In genomic region chr15:79755977-79756625, GRCm38 (mm10) we compare ENCODE assay signal across 12 mouse cellular contexts. TPM values are rescaled to one million over a fixed set of nuclear protein-coding genes. Genes with fewer than 3 reads are reported as not detected.
DNase-seq lines count a peak whose midpoint lies in the region; ATAC-seq and TF ChIP-seq lines count a peak whose summit lies in the region.
"Had no signal": no experiment of that assay in that cellular context is flagged by ENCODE, and none has a peak within 500 bp of the region (broad histone marks: within the 10 kb centered on the region; RNA-seq: fewer than 3 reads in every experiment).

No protein-coding gene starts in this region.

- no peaks in the 10 kb centered on the region for H3K27me3 ChIP-seq in midbrain, embryonic 12.5 days
- H3K27me3 ChIP-seq in midbrain, embryonic 15.5 days (replicated peaks) = no peaks in the 10 kb centered on the region
- H3K27me3 ChIP-seq in embryonic facial prominence, embryonic 15.5 days = no peaks in the 10 kb centered on the region
- H3K27me3 ChIP-seq: intestine, embryonic 15.5 days; liver, embryonic 15.5 days; neural tube, embryonic 15.5 days had no signal

- TF ChIP-seq POLR2A in olfactory bulb, adult 2 months (IDR thresholded peaks at IDR 0.05; ENCODE audit: insufficient read depth, low read depth, low read length) = no peak

- no peak for TF ChIP-seq CTCF in layer of hippocampus, adult 2 months (conservative IDR thresholded peaks at IDR 0.05)
- no peak for TF ChIP-seq CTCF in olfactory bulb, adult 2 months (IDR thresholded peaks at IDR 0.05; ENCODE audit: insufficient read depth, low read depth, low read length)

- DNase-seq in layer of hippocampus, adult 2 months (ENCODE audit: low spot score in 2 of 2) = peak in 1 of 2 experiments; percentile 55
- no peak for DNase-seq in layer of hippocampus, adult 8-10 months (ENCODE audit: low spot score in 2 of 2)
- DNase-seq in layer of hippocampus, postnatal 25 days (ENCODE audit: extremely low spot score in 1 of 2, low spot score in 1 of 2) = no peak

- H3K9me3 ChIP-seq in midbrain, embryonic 12.5 days = no peaks in the 10 kb centered on the region
- H3K9me3 ChIP-seq in midbrain, embryonic 15.5 days = no peaks in the 10 kb centered on the region
- no peaks in the 10 kb centered on the region for H3K9me3 ChIP-seq in embryonic facial prominence, embryonic 15.5 days (replicated peaks)
- H3K9me3 ChIP-seq: intestine, embryonic 15.5 days; liver, embryonic 15.5 days; neural tube, embryonic 15.5 days had no signal

- no peak overlapping the region for H3K4me3 ChIP-seq in layer of hippocampus, adult 2 months
- H3K4me3 ChIP-seq in midbrain, embryonic 12.5 days = no peak overlapping the region
- no peak overlapping the region for H3K4me3 ChIP-seq in midbrain, embryonic 15.5 days
- H3K4me3 ChIP-seq in embryonic facial prominence, embryonic 15.5 days (replicated peaks) = no peak overlapping the region
- no peak overlapping the region for H3K4me3 ChIP-seq in olfactory bulb, adult 2 months (ENCODE audit: insufficient read depth, low read depth, low read length)
- H3K4me3 ChIP-seq: intestine, embryonic 15.5 days; liver, embryonic 15.5 days; neural tube, embryonic 15.5 days had no signal

- peaks cover 12% of the 10 kb centered on the region for H3K4me1 ChIP-seq in midbrain, embryonic 12.5 days
- peaks cover 3% of the 10 kb centered on the region; the same call in 1 of the 2 replicates for H3K4me1 ChIP-seq in midbrain, embryonic 15.5 days
- peaks cover 25% of the 10 kb centered on the region; the same call in 1 of the 2 replicates for H3K4me1 ChIP-seq in embryonic facial prominence, embryonic 15.5 days
- H3K4me1 ChIP-seq in olfactory bulb, adult 2 months (ENCODE audit: control insufficient read depth, insufficient read depth, low read length) = peaks cover 35% of the 10 kb centered on the region
- H3K4me1 ChIP-seq: intestine, embryonic 15.5 days had no signal

- H3K9ac ChIP-seq in midbrain, embryonic 12.5 days (replicated peaks) = no peak overlapping the region
- H3K9ac ChIP-seq in midbrain, embryonic 15.5 days = no peak overlapping the region
- H3K9ac ChIP-seq in embryonic facial prominence, embryonic 15.5 days = no peak overlapping the region
- H3K9ac ChIP-seq: intestine, embryonic 15.5 days; liver, embryonic 15.5 days; neural tube, embryonic 15.5 days had no signal

- no peak for ATAC-seq in midbrain, embryonic 12.5 days (ENCODE audit: low FRiP score, low read depth)
- ATAC-seq in midbrain, embryonic 15.5 days (replicated peaks) = no peak
- ATAC-seq in embryonic facial prominence, embryonic 15.5 days (ENCODE audit: insufficient number of reproducible peaks, low FRiP score, low TSS enrichment, low read depth) = 0 out of 2 replicates have a peak, but pooled peaks have one; percentile 32
- no peak for ATAC-seq in CD4-positive, CD25-positive, alpha-beta regulatory T cell, adult 4 months
- ATAC-seq: intestine, embryonic 15.5 days had no signal

- WGBS in midbrain, embryonic 12.5 days = 75% methylated on average over 8 of the region's 8 CpGs
- WGBS in midbrain, embryonic 15.5 days = 62% methylated on average over 8 of the region's 8 CpGs
- WGBS in embryonic facial prominence, embryonic 15.5 days = 51% methylated on average over 8 of the region's 8 CpGs
- WGBS in olfactory bulb, adult 2 months = 64% methylated on average over 8 of the region's 8 CpGs

- H3K4me2 ChIP-seq in midbrain, embryonic 12.5 days (replicated peaks) = no peak overlapping the region
- H3K4me2 ChIP-seq in midbrain, embryonic 15.5 days = no peak overlapping the region
- no peak overlapping the region for H3K4me2 ChIP-seq in embryonic facial prominence, embryonic 15.5 days (replicated peaks)
- H3K4me2 ChIP-seq: heart, embryonic 11.5 days; intestine, embryonic 15.5 days; liver, embryonic 15.5 days; neural tube, embryonic 15.5 days had no signal

- H3K36me3 ChIP-seq in midbrain, embryonic 12.5 days = peaks cover 6% of the 10 kb centered on the region; the same call in 1 of the 2 replicates
- no peaks in the 10 kb centered on the region for H3K36me3 ChIP-seq in midbrain, embryonic 15.5 days (replicated peaks)
- H3K36me3 ChIP-seq in embryonic facial prominence, embryonic 15.5 days = no peaks in the 10 kb centered on the region
- H3K36me3 ChIP-seq: intestine, embryonic 15.5 days; liver, embryonic 15.5 days had no signal

- peak overlapping the region; percentile 71 for H3K27ac ChIP-seq in layer of hippocampus, adult 2 months
- peak overlapping the region; percentile 49; the same call in 1 of the 2 replicates for H3K27ac ChIP-seq in midbrain, embryonic 12.5 days (replicated peaks)
- no peak overlapping the region for H3K27ac ChIP-seq in midbrain, embryonic 15.5 days
- H3K27ac ChIP-seq in embryonic facial prominence, embryonic 15.5 days (replicated peaks) = peak overlapping the region; percentile 28; the same call in 1 of the 2 replicates
- H3K27ac ChIP-seq in olfactory bulb, adult 2 months (ENCODE audit: insufficient read depth, low read depth, low read length) = peak overlapping the region; percentile 11; the same call in 1 of the 2 replicates
- H3K27ac ChIP-seq: intestine, embryonic 15.5 days; neural tube, embryonic 15.5 days had no signal

RNA-seq across cellular contexts. Expression of gene Sun2, which starts 13.8 kb away (rescaled TPM):
- total RNA-seq in layer of hippocampus, adult 2 months (2021) = 10 to 100 TPM; 29.2 to 34.8 TPM
- total RNA-seq in layer of hippocampus, adult 8-10 months (2022) = 10 to 100 TPM; 29.4 to 44.7 (median 37.0) TPM
- polyA plus RNA-seq in midbrain, embryonic 12.5 days (2016; fragmentation: Nextera tagmentation; extraction: Ambion mirVana) = 8.0 and 8.7 TPM in 2 replicates
- 7.6 and 9.3 TPM in 2 replicates for polyA plus RNA-seq in midbrain, embryonic 15.5 days (2015; fragmentation: Nextera tagmentation; extraction: Ambion mirVana)
- polyA plus RNA-seq in embryonic facial prominence, embryonic 15.5 days (2015; fragmentation: Nextera tagmentation; extraction: Ambion mirVana) = 6.4 and 7.7 TPM in 2 replicates
- 247 TPM in 1 of 2 replicates, not detected in the other for polyA plus RNA-seq in olfactory bulb, adult 2 months (2012; ENCODE audit: insufficient read depth, insufficient read length, low replicate concordance, missing spikeins)
- 10 to 100 TPM; 12.8 to 20.2 TPM for polyA plus RNA-seq in CD4-positive, CD25-positive, alpha-beta regulatory T cell, adult 4 months (2017; shearing (Covaris generic))
- 10 to 100 TPM; 23.5 to 23.7 TPM for total RNA-seq in layer of hippocampus, postnatal 25 days (2021)

RNA-seq across cellular contexts. Expression of gene Dnal4, which starts 21.5 kb away (rescaled TPM):
- 10 to 100 TPM; 55.5 to 64.8 TPM for total RNA-seq in layer of hippocampus, adult 2 months (2021)
- 10 to 100 TPM; 45.6 to 58.6 (median 54.5) TPM for total RNA-seq in layer of hippocampus, adult 8-10 months (2022)
- polyA plus RNA-seq in midbrain, embryonic 12.5 days (2016; fragmentation: Nextera tagmentation; extraction: Ambion mirVana) = 72.4 and 77.9 TPM in 2 replicates
- polyA plus RNA-seq in midbrain, embryonic 15.5 days (2015; fragmentation: Nextera tagmentation; extraction: Ambion mirVana) = 80.6 and 81.1 TPM in 2 replicates
- 73.3 and 77.6 TPM in 2 replicates for polyA plus RNA-seq in embryonic facial prominence, embryonic 15.5 days (2015; fragmentation: Nextera tagmentation; extraction: Ambion mirVana)
- not detected in 2 replicates for polyA plus RNA-seq in olfactory bulb, adult 2 months (2012; ENCODE audit: insufficient read depth, insufficient read length, low replicate concordance, missing spikeins)
- 10 to 100 TPM in 1 of 2 experiments, 1 to 10 TPM in 1; 6.9 to 10.4 TPM for polyA plus RNA-seq in CD4-positive, CD25-positive, alpha-beta regulatory T cell, adult 4 months (2017; shearing (Covaris generic))
- total RNA-seq in layer of hippocampus, postnatal 25 days (2021) = 10 to 100 TPM; 53.0 to 59.4 TPM

RNA-seq across cellular contexts. Expression of gene Nptxr, which starts 48.5 kb away (rescaled TPM):
- 100 to 1,000 TPM; 756 to 804 TPM for total RNA-seq in layer of hippocampus, adult 2 months (2021)
- total RNA-seq in layer of hippocampus, adult 8-10 months (2022) = 100 to 1,000 TPM; 637 to 711 (median 646) TPM
- 8.7 and 11.7 TPM in 2 replicates for polyA plus RNA-seq in midbrain, embryonic 12.5 days (2016; fragmentation: Nextera tagmentation; extraction: Ambion mirVana)
- 52.0 and 54.8 TPM in 2 replicates for polyA plus RNA-seq in midbrain, embryonic 15.5 days (2015; fragmentation: Nextera tagmentation; extraction: Ambion mirVana)
- 8.4 and 9.0 TPM in 2 replicates for polyA plus RNA-seq in embryonic facial prominence, embryonic 15.5 days (2015; fragmentation: Nextera tagmentation; extraction: Ambion mirVana)
- polyA plus RNA-seq in olfactory bulb, adult 2 months (2012; ENCODE audit: insufficient read depth, insufficient read length, low replicate concordance, missing spikeins) = 326 TPM in 1 of 2 replicates, not detected in the other
- under 1 TPM in 1 of 2 experiments, not detected in 1; 0.42 TPM for polyA plus RNA-seq in CD4-positive, CD25-positive, alpha-beta regulatory T cell, adult 4 months (2017; shearing (Covaris generic))
- total RNA-seq in layer of hippocampus, postnatal 25 days (2021) = 100 to 1,000 TPM; 773 to 802 TPM
